Mouse (Mus musculus) heart, embryonic 16.5 days (tissue): Measurements from ENCODE around the gene Kalrn. TPM values are rescaled to one million over a fixed set of nuclear protein-coding genes. Genes with fewer than 3 reads are reported as not detected.

Source experiments
- ATAC-seq: fragments of 200-750 bp; cut with Nextera tagmentation; replicated peaks from 2 replicates; pipeline ENCODE4 v1.8.0; 2017; ENCODE audit warnings: moderate number of reproducible peaks; ENCODE audit not compliant: insufficient read depth, low FRiP score; ENCODE audit errors: extremely low read depth
- H3K27ac ChIP-seq: fragments of 300-500 bp; sonication (generic); 2 replicates; pipeline ENCODE4 v1.5.1; 2014; ENCODE audit warnings: mild to moderate bottlenecking, low read length, control low read depth, moderate library complexity
- H3K27me3 ChIP-seq: fragments of 300-500 bp; sonication (generic); 2 replicates; pipeline ENCODE4 v1.6.1; 2014; ENCODE audit warnings: low read length, mixed read lengths; ENCODE audit not compliant: control insufficient read depth, insufficient read depth
- H3K36me3 ChIP-seq: fragments of 300-500 bp; sonication (generic); 2 replicates; pipeline ENCODE4 v1.6.1; 2014; ENCODE audit not compliant: control insufficient read depth, insufficient read depth
- H3K4me1 ChIP-seq: fragments of 300-500 bp; sonication (generic); 2 replicates; pipeline ENCODE4 v1.6.1; 2014; ENCODE audit warnings: low read length, mixed read lengths; ENCODE audit not compliant: control insufficient read depth, insufficient read depth
- H3K4me2 ChIP-seq: fragments of 300-500 bp; sonication (generic); 2 replicates; pipeline ENCODE4 v1.6.1; 2014; ENCODE audit warnings: low read depth, mild to moderate bottlenecking, control low read depth, low read length
- H3K4me3 ChIP-seq: fragments of 300-500 bp; sonication (generic); 2 replicates; pipeline ENCODE4 v1.5.1; 2014; ENCODE audit warnings: mild to moderate bottlenecking, control low read depth, low read length
- H3K9ac ChIP-seq: fragments of 300-500 bp; sonication (generic); 2 replicates; pipeline ENCODE4 v1.6.1; 2014; ENCODE audit warnings: low read length, control low read depth
- H3K9me3 ChIP-seq: fragments of 300-500 bp; sonication (generic); replicated peaks from 2 replicates; pipeline ENCODE4 v1.6.1; 2016; ENCODE audit warnings: low read length; ENCODE audit not compliant: control insufficient read depth
- WGBS: fragments of 180-500 bp; shearing (Covaris S2); extraction: QIAGEN DNeasy Blood & Tissue Kit; methylation state at CpG from one replicate; pipeline ENCODE4 v1.1.7; 2014; 5-methylcytosine and 5-hydroxymethylcytosine counted together
- polyA plus RNA-seq: library from polyadenylated mRNA; unstranded; fragments of >200 nt; fragmentation: Nextera tagmentation; extraction: Ambion mirVana; gene quantifications from 2 replicates; pipeline ENCODE4 v1.2.1, GENCODE M21; 2015

Gene Kalrn
- polyA plus RNA-seq, 1 experiment from 2014 or later, result 30.2 TPM

GRCm38 (mm10) chr16:34262731-34263460 lies 310.4 kb downstream of the Kalrn start:
- Histone ChIP-seq H3K36me3 (no peaks in the 10 kb centered on the region), H3K4me2 (peak overlapping the region; percentile 61), H3K4me1 (peaks cover 11% of the 10 kb centered on the region), H3K27ac (peak overlapping the region; percentile 77), H3K9ac (peak overlapping the region; percentile 74), H3K4me3 (peak overlapping the region; percentile 51), H3K9me3 (no peaks in the 10 kb centered on the region), H3K27me3 (no peaks in the 10 kb centered on the region)
- 14% methylated on average over 22 of the region's 22 CpGs for WGBS
- peak; percentile 74 for ATAC-seq

GRCm38 (mm10) chr16:34260971-34261924 lies 312.1 kb downstream of the Kalrn start:
- peak overlapping the region; percentile 51 for H3K4me3 ChIP-seq
- peak overlapping the region; percentile 5; the same call in 1 of the 2 replicates for H3K27ac ChIP-seq
- H3K9ac ChIP-seq, result peak overlapping the region; percentile 74
- H3K4me2 ChIP-seq, result peak overlapping the region; percentile 61
- no peak for ATAC-seq
- no peaks in the 10 kb centered on the region for H3K27me3 ChIP-seq
- H3K9me3 ChIP-seq, result no peaks in the 10 kb centered on the region
- WGBS, result 40% methylated on average over 10 of the region's 10 CpGs
- no peaks in the 10 kb centered on the region for H3K36me3 ChIP-seq
- peaks cover 13% of the 10 kb centered on the region for H3K4me1 ChIP-seq

- WGBS, result 28% methylated on average over 2 of the region's 2 CpGs
- Histone ChIP-seq H3K9me3 (no peaks in the 10 kb centered on the region), H3K4me1 (peaks cover 23% of the 10 kb centered on the region), H3K36me3 (peaks cover 12% of the 10 kb centered on the region), H3K4me3 (no peak overlapping the region), H3K27me3 (no peaks in the 10 kb centered on the region), H3K4me2 (no peak overlapping the region), H3K9ac (no peak overlapping the region), H3K27ac (peak overlapping the region; percentile 74)
- no peak for ATAC-seq
Observed at GRCm38 (mm10) chr16:34254646-34255022, 318.7 kb downstream of the Kalrn start.

GRCm38 (mm10) chr16:34254002-34254645 lies 319.2 kb downstream of the Kalrn start:
- no peaks in the 10 kb centered on the region for H3K9me3 ChIP-seq
- H3K9ac ChIP-seq, result no peak overlapping the region
- ATAC-seq, result no peak
- no peak overlapping the region for H3K4me2 ChIP-seq
- 45% methylated on average over 4 of the region's 4 CpGs for WGBS
- no peaks in the 10 kb centered on the region for H3K27me3 ChIP-seq
- H3K27ac ChIP-seq, result peak overlapping the region; percentile 1
- peaks cover 16% of the 10 kb centered on the region for H3K36me3 ChIP-seq
- H3K4me1 ChIP-seq, result peaks cover 23% of the 10 kb centered on the region
- H3K4me3 ChIP-seq, result no peak overlapping the region

GRCm38 (mm10) chr16:34252670-34253069 lies 320.7 kb downstream of the Kalrn start:
- no peak overlapping the region for H3K4me2 ChIP-seq
- WGBS, result 94% methylated on average over 3 of the region's 3 CpGs
- peaks cover 18% of the 10 kb centered on the region for H3K36me3 ChIP-seq
- H3K27ac ChIP-seq, result no peak overlapping the region
- ATAC-seq, result no peak
- H3K9ac ChIP-seq, result no peak overlapping the region
- no peaks in the 10 kb centered on the region for H3K9me3 ChIP-seq
- H3K4me3 ChIP-seq, result no peak overlapping the region
- H3K27me3 ChIP-seq, result no peaks in the 10 kb centered on the region
- H3K4me1 ChIP-seq, result peaks cover 23% of the 10 kb centered on the region

- H3K9me3 ChIP-seq, result no peaks in the 10 kb centered on the region
- ATAC-seq, result peak; percentile 32; the same call in 1 of the 2 replicates
- peaks cover 21% of the 10 kb centered on the region for H3K36me3 ChIP-seq
- no peak overlapping the region for H3K4me2 ChIP-seq
- no peaks in the 10 kb centered on the region for H3K27me3 ChIP-seq
- 0 out of 2 replicates have a peak overlapping the region, but pooled peaks have one; percentile 40 for H3K27ac ChIP-seq
- no peaks in the 10 kb centered on the region for H3K4me1 ChIP-seq
- no peak overlapping the region for H3K4me3 ChIP-seq
- WGBS, result 63% methylated on average over 4 of the region's 4 CpGs
- H3K9ac ChIP-seq, result no peak overlapping the region
Observed at GRCm38 (mm10) chr16:34248256-34248655, 325.1 kb downstream of the Kalrn start.

GRCm38 (mm10) chr16:34241936-34242729 lies 331.2 kb downstream of the Kalrn start:
- H3K9ac ChIP-seq, result no peak overlapping the region
- peaks cover 6% of the 10 kb centered on the region for H3K4me1 ChIP-seq
- ATAC-seq, result no peak
- 88% methylated on average over 16 of the region's 16 CpGs for WGBS
- H3K36me3 ChIP-seq, result peaks cover 17% of the 10 kb centered on the region
- H3K27ac ChIP-seq, result 0 out of 2 replicates have a peak overlapping the region, but pooled peaks have one; percentile 25
- H3K4me2 ChIP-seq, result no peak overlapping the region
- H3K9me3 ChIP-seq, result no peaks in the 10 kb centered on the region
- no peaks in the 10 kb centered on the region for H3K27me3 ChIP-seq
- H3K4me3 ChIP-seq, result no peak overlapping the region

- ATAC-seq, result no peak
Observed at GRCm38 (mm10) chr16:34239618-34240017, 333.7 kb downstream of the Kalrn start.

More at GRCm38 (mm10) chr16:34239618-34240017, 333.7 kb downstream of the Kalrn start:
- no peak overlapping the region for H3K4me2 ChIP-seq
- no peak overlapping the region for H3K9ac ChIP-seq
- no peak overlapping the region for H3K4me3 ChIP-seq
- H3K36me3 ChIP-seq, result peaks cover 18% of the 10 kb centered on the region
- no peaks in the 10 kb centered on the region for H3K27me3 ChIP-seq
- WGBS, result 79% methylated on average over 4 of the region's 4 CpGs
- no peaks in the 10 kb centered on the region for H3K9me3 ChIP-seq
- H3K27ac ChIP-seq, result no peak overlapping the region
- peaks cover 18% of the 10 kb centered on the region for H3K4me1 ChIP-seq
